Mouse (Mus musculus): Measurements from ENCODE around the gene Ethe1. TPM values are rescaled to one million over a fixed set of nuclear protein-coding genes. Genes with fewer than 3 reads are reported as not detected.
A peak's percentile ranks its signal among the peaks of the same experiment; 100 is the strongest.

Gene Ethe1
- polyA plus RNA-seq, 1 experiment from 2014 or later: 17.0 TPM

DNA sequence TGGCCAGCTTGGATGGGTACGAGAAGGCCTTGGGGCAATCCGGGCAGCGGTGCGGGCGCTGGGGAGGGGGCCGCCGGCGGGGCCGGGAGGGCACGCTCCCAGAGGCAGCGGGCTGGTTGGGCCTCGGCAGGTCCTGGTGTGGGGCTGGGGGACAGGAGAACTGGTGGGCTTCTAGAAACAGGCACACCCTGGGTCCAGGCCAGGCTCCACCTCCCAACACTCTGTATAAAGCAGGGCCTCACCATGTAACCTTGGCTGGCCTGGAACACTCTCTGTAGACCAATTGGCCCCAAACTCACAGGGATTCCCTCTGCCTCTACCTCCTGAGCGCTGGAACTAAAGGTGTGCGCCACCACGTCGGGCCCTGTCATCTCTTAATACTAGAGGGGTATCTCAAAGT is 1.3 kb upstream of the Ethe1 start:
- Histone ChIP-seq H3K4me1 (peaks cover 30% of the 10 kb centered on the region), H3K9ac (no peak overlapping the region), H3K36me3 (no peaks in the 10 kb centered on the region), H3K4me3 (no peak overlapping the region), H3K27ac (no peak overlapping the region), H3K9me3 (replicated peaks) (0 out of 2 replicates have a peak, but pooled peaks cover 3% of the 10 kb centered on the region), H3K4me2 (no peak overlapping the region), H3K27me3 (replicated peaks) (peaks cover 44% of the 10 kb centered on the region)
- WGBS (ENCODE audit: insufficient replicate concordance): 39% methylated on average over 16 of the region's 16 CpGs
- no peak for ATAC-seq

DNA sequence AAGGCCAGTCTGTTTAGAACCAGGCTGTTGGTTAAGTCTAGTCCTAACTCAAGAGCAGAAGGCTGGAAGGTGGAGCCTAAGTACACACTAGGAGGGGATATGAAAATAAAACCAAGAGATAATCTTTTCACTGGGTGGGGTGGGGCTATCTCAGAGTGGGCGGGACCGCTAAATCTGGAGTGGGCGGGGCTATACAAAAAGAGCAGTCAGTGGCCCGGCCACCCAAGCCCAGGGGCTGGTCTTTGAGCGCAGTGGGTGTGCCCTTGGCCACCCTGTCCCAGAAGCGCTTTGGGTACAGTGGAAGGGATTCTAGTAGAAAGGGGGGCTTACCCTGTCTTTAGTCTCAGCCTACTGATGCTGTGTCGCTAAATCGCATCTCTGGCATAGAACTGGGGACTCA is 515 bp upstream of the Ethe1 start:
- 7% methylated on average over 8 of the region's 8 CpGs for WGBS (ENCODE audit: insufficient replicate concordance)
- ATAC-seq: peak; percentile 78

DNA sequence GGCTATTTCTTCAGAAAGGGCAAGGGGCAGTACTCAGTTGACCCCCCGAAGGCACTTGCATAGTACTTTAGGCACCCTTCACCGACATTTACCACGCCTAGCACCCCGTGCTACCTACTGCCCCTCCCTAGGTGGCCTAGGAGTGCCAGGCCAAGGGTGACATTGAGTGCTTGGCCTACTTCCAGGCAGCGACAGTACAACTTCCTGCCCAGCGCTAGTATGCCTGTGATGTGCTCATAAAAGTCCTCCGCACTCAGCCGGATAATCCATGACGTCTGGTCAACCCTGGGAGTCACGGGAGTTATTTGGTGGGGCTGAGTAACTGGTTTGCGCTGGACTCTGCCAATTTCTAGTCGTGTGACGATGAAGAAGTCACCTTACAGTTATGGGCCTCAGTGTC is 993 bp downstream of the Ethe1 start:
- Histone ChIP-seq H3K9ac (no peak overlapping the region), H3K9me3 (replicated peaks) (0 out of 2 replicates have a peak, but pooled peaks cover 3% of the 10 kb centered on the region), H3K27me3 (replicated peaks) (peaks cover 44% of the 10 kb centered on the region), H3K4me1 (peaks cover 54% of the 10 kb centered on the region), H3K27ac (no peak overlapping the region), H3K36me3 (no peaks in the 10 kb centered on the region), H3K4me3 (no peak overlapping the region), H3K4me2 (no peak overlapping the region)
- ATAC-seq: no peak
- WGBS (ENCODE audit: insufficient replicate concordance): 78% methylated on average over 13 of the region's 13 CpGs

More for the DNA sequence above, 515 bp upstream of the Ethe1 start:
- H3K27ac ChIP-seq: no peak overlapping the region
- peak overlapping the region; percentile 52 for H3K4me3 ChIP-seq
- H3K9me3 ChIP-seq (replicated peaks): 0 out of 2 replicates have a peak, but pooled peaks cover 3% of the 10 kb centered on the region
- H3K27me3 ChIP-seq (replicated peaks): peaks cover 44% of the 10 kb centered on the region
- H3K9ac ChIP-seq: no peak overlapping the region
- H3K4me2 ChIP-seq: peak overlapping the region; percentile 78
- H3K4me1 ChIP-seq: peaks cover 39% of the 10 kb centered on the region
- H3K36me3 ChIP-seq: no peaks in the 10 kb centered on the region

DNA sequence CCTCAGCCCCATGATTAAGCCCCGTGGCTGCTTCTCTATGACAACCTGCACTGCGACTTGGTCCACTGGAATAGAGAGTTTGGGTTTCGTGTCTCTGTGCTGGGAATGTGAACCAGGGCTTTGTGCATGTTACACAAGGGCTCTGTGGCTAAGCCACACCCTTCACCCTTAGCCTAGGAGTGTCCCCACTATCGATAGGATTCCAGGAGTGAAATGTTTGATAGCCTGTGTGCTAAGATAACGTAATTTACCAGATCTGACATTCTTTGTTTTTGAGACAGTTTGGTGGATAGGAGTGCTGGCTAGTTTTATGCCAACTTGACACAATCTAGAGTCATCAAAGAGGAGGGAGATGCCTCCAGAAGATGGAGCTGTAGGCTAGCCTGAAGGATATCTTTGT is 4.4 kb downstream of the Ethe1 start:
- Histone ChIP-seq H3K36me3 (no peaks in the 10 kb centered on the region), H3K4me2 (peak overlapping the region; percentile 83), H3K27me3 (replicated peaks) (peaks cover 35% of the 10 kb centered on the region), H3K9me3 (replicated peaks) (no peaks in the 10 kb centered on the region), H3K4me3 (no peak overlapping the region), H3K27ac (peak overlapping the region; percentile 46), H3K4me1 (peaks cover 69% of the 10 kb centered on the region), H3K9ac (no peak overlapping the region)
- peak; percentile 71 for ATAC-seq
- WGBS (ENCODE audit: insufficient replicate concordance): 29% methylated on average over 5 of the region's 5 CpGs

DNA sequence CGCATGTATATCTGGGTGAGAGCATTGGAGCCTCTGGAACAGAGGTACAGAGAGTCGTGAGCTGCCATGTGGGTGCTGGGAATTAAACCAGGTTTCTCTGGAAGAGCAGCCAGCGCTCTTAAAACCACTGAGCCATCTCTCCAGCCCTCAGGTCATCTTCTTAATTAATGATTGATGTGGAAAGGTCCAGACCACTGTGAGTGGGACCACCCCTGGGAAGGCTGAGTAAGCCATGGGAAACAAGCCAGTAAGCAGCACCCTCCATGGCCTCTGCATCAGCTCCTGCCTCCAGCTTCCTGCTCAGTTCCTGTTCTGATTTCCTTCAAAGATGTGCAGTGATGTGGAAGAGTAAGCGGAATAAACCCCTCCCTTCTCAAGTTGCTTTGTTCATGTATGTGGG is 4.8 kb downstream of the Ethe1 start:
- no peak for ATAC-seq
- WGBS (ENCODE audit: insufficient replicate concordance): 54% methylated on average over 4 of the region's 4 CpGs
- Histone ChIP-seq H3K9ac (no peak overlapping the region), H3K36me3 (no peaks in the 10 kb centered on the region), H3K4me3 (no peak overlapping the region), H3K4me1 (peaks cover 65% of the 10 kb centered on the region), H3K27ac (peak overlapping the region; percentile 46), H3K9me3 (replicated peaks) (no peaks in the 10 kb centered on the region), H3K27me3 (replicated peaks) (peaks cover 31% of the 10 kb centered on the region), H3K4me2 (peak overlapping the region; percentile 83)

DNA sequence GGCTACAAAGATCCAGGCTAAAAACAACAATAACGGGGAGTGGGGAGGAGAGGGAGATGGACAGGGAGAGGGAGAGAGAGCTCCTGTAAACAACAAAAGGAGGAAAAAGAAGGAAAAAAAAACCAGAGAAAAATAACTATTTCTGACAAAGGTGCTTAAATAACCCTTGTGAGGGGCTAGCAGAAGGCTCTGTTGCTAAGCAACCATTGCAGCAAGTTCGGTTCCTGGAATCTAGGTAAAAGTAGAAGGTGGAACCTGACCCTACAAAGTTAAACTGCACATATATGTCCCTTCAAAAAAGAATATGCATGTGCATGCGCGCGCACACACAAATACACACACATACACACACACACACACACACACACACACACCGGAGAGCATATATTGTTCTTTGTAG is 5.4 kb downstream of the Ethe1 start:
- Histone ChIP-seq H3K9me3 (replicated peaks) (no peaks in the 10 kb centered on the region), H3K27ac (peak overlapping the region; percentile 46; the same call in 1 of the 2 replicates), H3K4me3 (0 out of 2 replicates have a peak overlapping the region, but pooled peaks have one; percentile 61), H3K9ac (0 out of 2 replicates have a peak overlapping the region, but pooled peaks have one; percentile 6), H3K36me3 (no peaks in the 10 kb centered on the region), H3K27me3 (replicated peaks) (peaks cover 25% of the 10 kb centered on the region), H3K4me1 (peaks cover 59% of the 10 kb centered on the region), H3K4me2 (peak overlapping the region; percentile 83; the same call in 1 of the 2 replicates)
- no peak for ATAC-seq
- 86% methylated on average over 6 of the region's 6 CpGs for WGBS (ENCODE audit: insufficient replicate concordance)

DNA sequence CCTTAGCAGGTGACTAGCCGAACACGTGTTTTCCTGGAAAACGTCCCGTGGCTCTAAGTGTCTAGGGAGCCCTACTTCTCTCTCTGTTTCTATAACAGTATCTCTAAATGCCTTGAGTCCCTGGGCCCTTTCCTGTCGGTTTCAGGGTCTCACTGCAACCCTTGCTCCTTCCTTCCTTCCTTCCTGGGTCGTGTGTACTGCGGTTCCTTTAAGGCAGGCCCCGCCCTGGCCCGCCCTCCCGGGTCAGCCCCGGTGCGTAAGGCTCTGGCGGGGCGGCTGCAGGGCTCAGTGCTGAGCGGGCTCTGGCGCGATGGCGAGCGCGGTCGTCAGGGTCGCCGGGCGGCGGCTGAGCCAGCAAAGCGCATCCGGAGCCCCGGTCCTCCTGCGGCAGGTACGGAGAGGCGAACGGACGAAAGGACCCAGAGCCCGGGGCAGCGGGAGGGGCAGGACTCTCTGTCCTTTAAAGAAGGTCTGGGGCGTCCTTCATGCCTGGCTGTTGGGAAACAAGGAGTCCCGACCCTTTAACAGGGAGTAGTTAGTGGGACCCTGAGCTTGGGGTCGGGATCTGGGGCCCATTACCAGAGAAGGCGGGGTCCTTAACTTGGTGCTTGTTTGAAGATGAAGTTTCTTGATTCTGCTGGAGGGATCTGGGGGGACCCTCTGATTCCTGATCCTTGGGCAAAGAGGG is 6.4 kb downstream of the Ethe1 start:
- Histone ChIP-seq H3K4me3 (peak overlapping the region; percentile 61), H3K27ac (no peak overlapping the region; the same call in 1 of the 2 replicates), H3K4me2 (peak overlapping the region; percentile 83), H3K36me3 (no peaks in the 10 kb centered on the region), H3K9me3 (replicated peaks) (no peaks in the 10 kb centered on the region), H3K4me1 (peaks cover 58% of the 10 kb centered on the region), H3K27me3 (replicated peaks) (peaks cover 19% of the 10 kb centered on the region), H3K9ac (peak overlapping the region; percentile 64)
- peak; percentile 86 for ATAC-seq
- WGBS (ENCODE audit: insufficient replicate concordance): 2% methylated on average over 39 of the region's 39 CpGs

DNA sequence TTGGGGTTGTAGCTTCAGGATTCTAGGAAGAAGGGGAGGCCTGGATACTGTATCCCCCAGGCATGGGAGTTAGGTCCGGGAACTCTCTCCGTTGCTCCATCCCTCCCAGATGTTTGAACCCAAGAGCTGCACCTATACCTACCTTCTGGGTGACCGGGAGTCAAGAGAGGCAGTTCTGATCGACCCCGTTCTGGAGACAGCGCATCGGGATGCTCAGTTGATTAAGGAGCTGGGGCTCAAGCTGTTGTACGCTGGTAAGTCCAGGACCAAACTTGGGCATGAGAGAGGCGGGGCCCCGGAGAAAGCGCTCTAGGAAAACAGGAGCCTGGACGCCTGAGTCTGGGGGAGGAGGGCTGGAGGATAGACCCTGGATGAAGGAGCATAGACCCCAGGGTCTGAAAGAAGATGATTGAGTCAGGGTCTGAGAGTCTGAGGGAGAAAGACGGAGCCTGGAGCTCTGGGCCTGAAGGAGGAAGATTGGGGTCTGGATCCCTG is 7.0 kb downstream of the Ethe1 start:
- peaks cover 19% of the 10 kb centered on the region for H3K27me3 ChIP-seq (replicated peaks)
- 7% methylated on average over 13 of the region's 13 CpGs for WGBS (ENCODE audit: insufficient replicate concordance)
- no peak for ATAC-seq
- no peaks in the 10 kb centered on the region for H3K9me3 ChIP-seq (replicated peaks)
- H3K9ac ChIP-seq: peak overlapping the region; percentile 64
- no peaks in the 10 kb centered on the region for H3K36me3 ChIP-seq
- peaks cover 58% of the 10 kb centered on the region for H3K4me1 ChIP-seq
- no peak overlapping the region for H3K27ac ChIP-seq
- peak overlapping the region; percentile 83 for H3K4me2 ChIP-seq
- H3K4me3 ChIP-seq: peak overlapping the region; percentile 61

DNA sequence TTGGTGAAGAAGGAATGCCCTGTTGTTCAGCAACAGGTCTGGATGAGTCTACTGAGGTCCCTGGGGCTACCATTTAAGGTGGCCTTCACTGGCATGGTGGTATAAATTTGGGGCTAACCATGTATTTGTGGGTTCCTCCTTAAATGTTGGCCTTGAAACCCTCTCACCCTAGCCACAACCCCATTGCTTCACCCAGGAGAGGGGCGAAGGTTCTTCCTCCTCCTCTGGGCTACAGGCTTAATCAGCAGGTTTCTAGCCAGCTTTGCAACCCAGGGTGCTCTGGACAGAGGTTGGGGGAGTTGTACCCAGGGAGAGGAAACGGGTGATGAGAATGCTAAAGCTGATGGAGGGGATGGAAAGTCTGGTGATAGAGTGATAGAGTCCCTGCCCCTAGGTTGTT is 8.1 kb downstream of the Ethe1 start:
- Histone ChIP-seq H3K27ac (no peak overlapping the region), H3K4me2 (no peak overlapping the region), H3K4me3 (0 out of 2 replicates have a peak overlapping the region, but pooled peaks have one; percentile 61), H3K36me3 (no peaks in the 10 kb centered on the region), H3K27me3 (replicated peaks) (peaks cover 19% of the 10 kb centered on the region), H3K9ac (no peak overlapping the region), H3K4me1 (peaks cover 48% of the 10 kb centered on the region), H3K9me3 (replicated peaks) (no peaks in the 10 kb centered on the region)
- 41% methylated on average over 2 of the region's 2 CpGs for WGBS (ENCODE audit: insufficient replicate concordance)
- no peak for ATAC-seq

DNA sequence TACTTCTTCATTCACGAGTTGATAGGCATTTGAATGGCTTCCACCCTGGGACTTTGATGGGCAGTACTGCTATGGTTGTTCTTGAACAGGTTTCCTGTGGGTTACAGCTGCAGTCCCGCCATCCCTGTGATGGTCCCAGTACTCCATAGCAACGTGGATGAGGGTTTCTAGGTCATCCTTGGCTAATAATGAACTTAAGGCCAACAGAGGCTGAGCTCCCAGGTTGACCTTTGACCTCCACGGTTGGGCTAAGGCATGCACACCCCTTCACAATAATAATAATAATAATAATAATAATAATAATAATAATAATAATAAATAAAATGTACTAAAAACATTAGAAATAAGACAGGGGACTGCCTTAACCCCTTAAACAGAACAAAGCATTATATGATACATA is 10.8 kb downstream of the Ethe1 start:
- ATAC-seq: no peak
- Histone ChIP-seq H3K27me3 (replicated peaks) (peaks cover 19% of the 10 kb centered on the region), H3K4me3 (no peak overlapping the region), H3K4me2 (no peak overlapping the region), H3K4me1 (peaks cover 28% of the 10 kb centered on the region), H3K9me3 (replicated peaks) (no peaks in the 10 kb centered on the region), H3K27ac (no peak overlapping the region), H3K36me3 (no peaks in the 10 kb centered on the region), H3K9ac (no peak overlapping the region)
- 46% methylated on average over 4 of the region's 4 CpGs for WGBS (ENCODE audit: insufficient replicate concordance)

DNA sequence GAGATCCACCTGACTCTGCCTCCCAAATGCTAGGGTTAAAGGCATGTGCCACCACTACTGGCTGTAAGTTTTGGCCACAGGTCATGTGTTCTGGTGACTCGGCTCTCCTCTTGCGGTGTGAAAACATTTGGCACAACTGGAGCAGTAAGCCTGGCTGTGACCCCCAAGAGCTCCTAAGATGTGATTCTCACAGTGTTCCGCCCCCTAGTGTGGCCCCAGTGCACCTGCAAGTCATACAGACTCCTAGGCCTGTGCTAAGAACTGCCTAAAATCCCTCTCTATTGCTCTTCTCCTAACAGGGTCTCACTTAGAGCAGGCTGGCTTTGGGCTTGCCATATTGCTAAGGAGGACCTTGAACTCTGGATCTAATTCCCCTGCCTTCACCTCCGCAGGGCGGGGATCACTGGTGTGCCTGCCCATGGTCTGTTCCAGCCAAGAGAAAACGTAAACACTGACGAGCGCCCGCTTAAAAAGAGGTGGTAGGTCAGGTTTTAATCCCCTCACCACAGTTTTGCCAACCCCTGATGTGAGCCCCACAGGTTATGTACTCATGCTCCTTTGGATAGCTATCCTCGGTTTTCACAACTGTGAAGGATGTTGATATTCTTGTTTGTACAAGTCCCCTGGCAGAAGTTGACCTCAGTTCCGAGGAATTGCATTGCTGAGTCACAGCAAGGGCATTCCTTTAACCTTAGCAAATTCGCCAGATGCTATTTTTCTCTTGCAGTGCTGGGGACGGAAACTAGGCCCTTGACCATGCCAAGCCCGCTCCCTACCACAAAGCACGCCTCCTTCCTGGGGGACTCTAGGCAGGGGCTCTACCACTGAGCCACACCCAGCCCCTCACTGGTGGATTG is 12.1 kb downstream of the Ethe1 start:
- WGBS (ENCODE audit: insufficient replicate concordance): 71% methylated on average over 15 of the region's 15 CpGs
- H3K36me3 ChIP-seq: no peaks in the 10 kb centered on the region
- H3K4me2 ChIP-seq: no peak overlapping the region
- H3K4me1 ChIP-seq: peaks cover 15% of the 10 kb centered on the region
- ATAC-seq: no peak
- no peak overlapping the region for H3K27ac ChIP-seq
- H3K4me3 ChIP-seq: no peak overlapping the region
- H3K27me3 ChIP-seq (replicated peaks): peaks cover 15% of the 10 kb centered on the region
- no peaks in the 10 kb centered on the region for H3K9me3 ChIP-seq (replicated peaks)
- H3K9ac ChIP-seq: no peak overlapping the region
